Mouse (Mus musculus) adrenal gland, postnatal 10 days (tissue): ENCODE results near the gene Hsdl2. TPM values are rescaled to one million over a fixed set of nuclear protein-coding genes. Genes with fewer than 3 reads are reported as not detected.
A peak's percentile ranks its signal among the peaks of the same experiment; 100 is the strongest.
"Not testable (repeated sequence)": the region's sequence is repeated elsewhere in the genome, so short reads cannot be mapped to it uniquely, and the experiment has no call there.

Experiments used
- DNase-seq: peaks from one replicate; pipeline ENCODE4 v3.0.0; 2021; ENCODE audit warnings: mixed read lengths
- long read RNA-seq, 2 experiments: library from polyadenylated mRNA; stranded (forward); transcript quantifications; one replicate each; pipeline ENCODE4 v2.0.0; 2021
- total RNA-seq, 2 experiments: library from RNA; stranded (reverse); gene quantifications; 2 replicates each; pipeline ENCODE4 v1.2.3; 2021

Hsdl2 gene
- total RNA-seq, result 100 to 1,000 TPM; 145 to 155 TPM
- long read RNA-seq, experiment 1, transcript Hsdl2-201 (11 exons, 2,611 nt), result major isoform, 173 of 212 reads
- long read RNA-seq, experiment 1, partial matches to known transcripts, result 13 of 212 reads
- long read RNA-seq, experiment 1, other reads (novel, unspliced or antisense), result 25 of 212 reads
- long read RNA-seq, experiment 2, transcript Hsdl2-201 (11 exons, 2,611 nt), result major isoform, 98 of 116 reads
- long read RNA-seq, experiment 2, partial matches to known transcripts, result 4 of 116 reads
- long read RNA-seq, experiment 2, other reads (novel, unspliced or antisense), result 14 of 116 reads

GRCm38 (mm10) chr4:59581314-59582185 is at the start of gene Hsdl2:
Gene Hsdl2 (plus strand): TSS chr4:59581563.
- DNase-seq, result peak; percentile 98

GRCm38 (mm10) chr4:59533268-59533667 is 48.1 kb upstream of the Hsdl2 start:
- no peak for DNase-seq

- DNase-seq, result no peak
Measured at GRCm38 (mm10) chr4:59535624-59536023, 45.7 kb upstream of the Hsdl2 start.

- DNase-seq, result no peak
Measured at GRCm38 (mm10) chr4:59536281-59536680, 45.1 kb upstream of the Hsdl2 start.

- DNase-seq, result no peak
Measured at GRCm38 (mm10) chr4:59543006-59543405, 38.4 kb upstream of the Hsdl2 start.

- no peak for DNase-seq
Measured at GRCm38 (mm10) chr4:59544654-59545053, 36.7 kb upstream of the Hsdl2 start.

- DNase-seq, result no peak
Measured at GRCm38 (mm10) chr4:59546285-59547071, 34.9 kb upstream of the Hsdl2 start.

GRCm38 (mm10) chr4:59547136-59547889 is 34.0 kb upstream of the Hsdl2 start:
- peak; percentile 44 for DNase-seq

GRCm38 (mm10) chr4:59548011-59548559 is 33.3 kb upstream of the Hsdl2 start:
- DNase-seq, result no peak

GRCm38 (mm10) chr4:59548560-59549174 is 32.7 kb upstream of the Hsdl2 start:
- peak; percentile 86 for DNase-seq

GRCm38 (mm10) chr4:59549175-59549976 is 32.0 kb upstream of the Hsdl2 start, which contains the start of gene Ptbp3:
Gene Ptbp3 (minus strand): TSS chr4:59549364.
- peak; percentile 98 for DNase-seq

GRCm38 (mm10) chr4:59549977-59550560 is 31.3 kb upstream of the Hsdl2 start:
- no peak for DNase-seq

- DNase-seq, result no peak
Measured at GRCm38 (mm10) chr4:59551901-59552300, 29.5 kb upstream of the Hsdl2 start.

GRCm38 (mm10) chr4:59552835-59553234 is 28.5 kb upstream of the Hsdl2 start:
- no peak for DNase-seq

- DNase-seq, result no peak
Measured at GRCm38 (mm10) chr4:59553576-59553975, 27.8 kb upstream of the Hsdl2 start.

- DNase-seq, result no peak
Measured at GRCm38 (mm10) chr4:59555177-59555576, 26.2 kb upstream of the Hsdl2 start.

- DNase-seq, result not testable (repeated sequence)
Measured at GRCm38 (mm10) chr4:59557343-59557742, 24.0 kb upstream of the Hsdl2 start.

GRCm38 (mm10) chr4:59558096-59558720 is 23.2 kb upstream of the Hsdl2 start:
- DNase-seq, result peak; percentile 49

- DNase-seq, result peak; percentile 46
Measured at GRCm38 (mm10) chr4:59560141-59560540, 21.2 kb upstream of the Hsdl2 start.
